Mouse (Mus musculus): ENCODE results near the gene Rnf152. TPM values are rescaled to one million over a fixed set of nuclear protein-coding genes. Genes with fewer than 3 reads are reported as not detected.

The Rnf152 gene
- total and polyA plus RNA-seq, 3 experiments: under 0.01 TPM; not detected in 2

DNA sequence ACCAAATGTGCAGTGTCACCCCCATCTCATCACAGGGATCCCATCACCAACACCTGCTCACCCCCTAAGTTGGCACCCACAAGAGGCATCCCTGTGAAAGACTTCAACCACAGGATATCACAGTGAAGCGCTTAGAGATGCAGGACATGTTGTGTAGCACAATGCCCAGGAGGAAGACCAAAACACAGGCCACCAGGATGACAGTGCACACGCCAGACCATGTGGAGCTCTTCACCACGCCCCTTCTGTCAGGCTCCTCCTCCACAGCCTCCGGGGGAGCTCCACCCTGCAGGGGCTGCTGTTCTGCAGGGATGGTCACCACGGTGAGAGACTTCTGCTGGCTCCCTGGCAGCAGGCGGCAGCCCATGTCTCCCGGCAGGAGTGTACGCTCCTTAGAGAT, 72.4 kb downstream of the Rnf152 start:
- dilution Hi-C loops (cut with MboI; ENCODE audit: extremely low pct_ligation_motif_present, extremely low pct_unique_long_range_greater_than_20kb, low sequenced_read_pairs): no loop called here
- no peaks in the 10 kb centered on the region for H3K79me2 ChIP-seq (replicated peaks; ENCODE audit: control insufficient read depth, extremely low read depth, insufficient read depth, poor library complexity, severe bottlenecking)
- no peaks in the 10 kb centered on the region for H3K9me3 ChIP-seq (replicated peaks; ENCODE audit: low read length)
- H3K4me3 ChIP-seq (replicated peaks in 1 of 3; ENCODE audit: low read depth in 2 of 3, low read length in 2 of 3, poor library complexity in 1 of 3): no peak overlapping the region
- no peak for DNase-seq (ENCODE audit: extremely low read depth)
- no peak overlapping the region for H3K27ac ChIP-seq (ENCODE audit: insufficient read depth, low read depth)
- TF ChIP-seq IRF4 (IDR thresholded peaks at IDR 0.05; ENCODE audit: low read depth, low read length): no peak
- no peak for TF ChIP-seq RCOR1 (conservative IDR thresholded peaks at IDR 0.05; ENCODE audit: low read depth, low read length)
- no peak for TF ChIP-seq EP300 (IDR thresholded peaks at IDR 0.05; ENCODE audit: low read length)
- TF ChIP-seq PAX5 (IDR thresholded peaks at IDR 0.05; ENCODE audit: low read length): no peak
- TF ChIP-seq ZC3H11A (IDR thresholded peaks at IDR 0.05; ENCODE audit: low read depth, low read length): no peak
- H3K4me1 ChIP-seq (ENCODE audit: control insufficient read depth in 1 of 2, insufficient read depth in 2 of 2): no peaks in the 10 kb centered on the region
- peaks cover 82% of the 10 kb centered on the region for H3K27me3 ChIP-seq (replicated peaks)
- no peak overlapping the region for H3K4me2 ChIP-seq (ENCODE audit: insufficient read depth, low read depth, poor library complexity, severe bottlenecking)
- H3K36me3 ChIP-seq (replicated peaks in 1 of 2; ENCODE audit: control insufficient read depth in 1 of 2, insufficient read depth in 1 of 2, low read length in 1 of 2): no peaks in the 10 kb centered on the region
- in situ Hi-C loops (cut with MboI; ENCODE audit: low pct_ligation_motif_present, low pct_unique_long_range_greater_than_20kb, low sequenced_read_pairs): no loop called here
- no peak overlapping the region for H3K9ac ChIP-seq (ENCODE audit: insufficient read depth, low read depth)

DNA sequence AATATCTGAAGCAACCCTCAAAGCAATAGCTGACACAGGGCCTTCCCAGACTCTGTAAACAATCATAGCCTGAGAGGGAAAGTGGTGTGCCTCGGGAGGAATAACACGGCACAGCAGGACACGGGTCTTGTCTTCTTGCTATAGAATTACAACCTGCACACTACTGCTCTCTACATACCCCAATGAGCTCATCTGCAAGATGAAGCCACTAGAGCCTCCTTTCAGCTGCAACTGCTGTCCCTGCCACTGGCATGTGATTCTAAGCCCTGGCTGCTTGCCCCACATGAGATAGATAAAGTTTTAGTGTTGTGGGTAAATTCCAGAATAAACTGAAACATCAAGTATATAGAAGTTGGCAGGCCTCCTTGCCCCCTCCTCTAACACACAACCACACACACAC, 75.2 kb downstream of the Rnf152 start:
- Histone ChIP-seq H3K9ac (ENCODE audit: insufficient read depth, low read depth) (no peak overlapping the region), H3K27me3 (replicated peaks) (peaks cover 78% of the 10 kb centered on the region), H3K36me3 (replicated peaks in 1 of 2; ENCODE audit: control insufficient read depth in 1 of 2, insufficient read depth in 1 of 2, low read length in 1 of 2) (no peaks in the 10 kb centered on the region), H3K4me2 (ENCODE audit: insufficient read depth, low read depth, poor library complexity, severe bottlenecking) (no peak overlapping the region), H3K27ac (ENCODE audit: insufficient read depth, low read depth) (no peak overlapping the region), H3K4me1 (ENCODE audit: control insufficient read depth in 1 of 2, insufficient read depth in 2 of 2) (no peaks in the 10 kb centered on the region), H3K79me2 (replicated peaks; ENCODE audit: control insufficient read depth, extremely low read depth, insufficient read depth, poor library complexity, severe bottlenecking) (no peaks in the 10 kb centered on the region), H3K9me3 (replicated peaks; ENCODE audit: low read length) (no peaks in the 10 kb centered on the region), H3K4me3 (replicated peaks in 1 of 3; ENCODE audit: low read depth in 2 of 3, low read length in 2 of 3, poor library complexity in 1 of 3) (no peak overlapping the region)
- DNase-seq (ENCODE audit: extremely low read depth): no peak
- dilution Hi-C loops (cut with MboI; ENCODE audit: extremely low pct_ligation_motif_present, extremely low pct_unique_long_range_greater_than_20kb, low sequenced_read_pairs): no loop called here
- TF ChIP-seq KAT2A (IDR thresholded peaks at IDR 0.05; ENCODE audit: insufficient replicate concordance, low read length) (no peak), POLR2AphosphoS2 (IDR thresholded peaks at IDR 0.05; ENCODE audit: low read depth, low read length) (no peak), EP300 (IDR thresholded peaks at IDR 0.05; ENCODE audit: low read length) (no peak), CHD2 (IDR thresholded peaks at IDR 0.05; ENCODE audit: low read length) (no peak), ZKSCAN1 (IDR thresholded peaks at IDR 0.05; ENCODE audit: borderline replicate concordance, low read depth, low read length) (no peak), ZNF384 (IDR thresholded peaks at IDR 0.05; ENCODE audit: low read depth, low read length) (no peak)
- in situ Hi-C loops (cut with MboI; ENCODE audit: low pct_ligation_motif_present, low pct_unique_long_range_greater_than_20kb, low sequenced_read_pairs): no loop called here

GRCm38 (mm10) chr1:105280160-105280559, 76.3 kb downstream of the Rnf152 start:
- no peaks in the 10 kb centered on the region for H3K36me3 ChIP-seq (replicated peaks in 1 of 2; ENCODE audit: control insufficient read depth in 1 of 2, insufficient read depth in 1 of 2, low read length in 1 of 2)
- in situ Hi-C loops (cut with MboI; ENCODE audit: low pct_ligation_motif_present, low pct_unique_long_range_greater_than_20kb, low sequenced_read_pairs) (no loop called here), dilution Hi-C loops (cut with MboI; ENCODE audit: extremely low pct_ligation_motif_present, extremely low pct_unique_long_range_greater_than_20kb, low sequenced_read_pairs) (no loop called here)
- H3K79me2 ChIP-seq (replicated peaks; ENCODE audit: control insufficient read depth, extremely low read depth, insufficient read depth, poor library complexity, severe bottlenecking): no peaks in the 10 kb centered on the region
- TF ChIP-seq MYC (IDR thresholded peaks at IDR 0.05; ENCODE audit: low read depth, low read length): no peak
- no peak for TF ChIP-seq SIN3A (IDR thresholded peaks at IDR 0.05; ENCODE audit: low read length)
- TF ChIP-seq MEF2A (IDR thresholded peaks at IDR 0.05; ENCODE audit: borderline replicate concordance, low read depth, low read length): no peak
- no peak for TF ChIP-seq NELFE (IDR thresholded peaks at IDR 0.05; ENCODE audit: low read depth, low read length)
- no peak for TF ChIP-seq RAD21 (IDR thresholded peaks at IDR 0.05; ENCODE audit: low read depth, low read length)
- no peak for TF ChIP-seq MXI1 (IDR thresholded peaks at IDR 0.05; ENCODE audit: low read depth, low read length)
- TF ChIP-seq POLR2AphosphoS2 (IDR thresholded peaks at IDR 0.05; ENCODE audit: low read depth, low read length): no peak
- TF ChIP-seq ZNF384 (IDR thresholded peaks at IDR 0.05; ENCODE audit: low read depth, low read length): no peak
- no peak for TF ChIP-seq JUN (IDR thresholded peaks at IDR 0.05; ENCODE audit: insufficient read depth, low read depth, low read length)
- no peak overlapping the region for H3K27ac ChIP-seq (ENCODE audit: insufficient read depth, low read depth)
- H3K4me3 ChIP-seq (replicated peaks in 1 of 3; ENCODE audit: low read depth in 2 of 3, low read length in 2 of 3, poor library complexity in 1 of 3): no peak overlapping the region
- peaks cover 82% of the 10 kb centered on the region for H3K27me3 ChIP-seq (replicated peaks)
- H3K4me2 ChIP-seq (ENCODE audit: insufficient read depth, low read depth, poor library complexity, severe bottlenecking): no peak overlapping the region
- peaks cover under 1 to 2% of the 10 kb centered on the region in 2 experiments for H3K4me1 ChIP-seq (ENCODE audit: control insufficient read depth in 1 of 2, insufficient read depth in 2 of 2)
- no peak overlapping the region for H3K9ac ChIP-seq (ENCODE audit: insufficient read depth, low read depth)
- no peak for DNase-seq (ENCODE audit: extremely low read depth)
- no peaks in the 10 kb centered on the region for H3K9me3 ChIP-seq (replicated peaks; ENCODE audit: low read length)

All from CH12.LX (cell line).